Mouse (Mus musculus) stomach, postnatal 0 days (tissue): ENCODE results near the gene Tex101.
"Not testable (repeated sequence)": the region's sequence is repeated elsewhere in the genome, so short reads cannot be mapped to it uniquely, and the experiment has no call there.

Experiments used
- CTCF ChIP-seq: IDR thresholded peaks from 2 replicates; pipeline ENCODE4 v1.5.1; 2016; ENCODE audit warnings: antibody characterized with exemption, low read depth, mild to moderate bottlenecking, moderate library complexity
- EP300 ChIP-seq: optimal IDR thresholded peaks from 2 replicates; pipeline ENCODE3; 2016; ENCODE audit warnings: antibody characterized with exemption

DNA sequence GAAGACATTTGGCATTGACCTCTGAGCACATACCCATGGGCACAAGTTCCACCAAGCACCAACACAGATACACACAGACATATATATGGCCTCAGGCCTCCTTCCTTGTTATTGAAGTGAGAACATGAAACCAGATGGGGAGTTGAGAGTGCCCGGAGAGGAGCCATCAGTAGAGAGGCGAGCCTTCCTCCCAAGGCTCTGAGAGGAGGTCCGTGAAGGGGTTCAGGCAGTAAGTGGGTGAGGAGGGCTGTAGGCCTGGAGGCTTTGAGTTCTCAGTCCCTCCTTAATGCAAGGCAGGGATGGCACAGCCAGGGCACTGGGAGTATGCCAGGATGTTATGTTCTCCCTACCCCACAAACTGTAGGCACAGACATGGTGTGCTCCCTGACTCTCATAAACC is 16.2 kb upstream of the Tex101 start:
- not testable (repeated sequence) for TF ChIP-seq CTCF, EP300
